Mouse (Mus musculus) bone marrow, adult 2 months (tissue): ENCODE measurements around the gene Akap6. TPM values are rescaled to one million over a fixed set of nuclear protein-coding genes. Genes with fewer than 3 reads are reported as not detected.

Experiments used
- H3K27ac ChIP-seq: fragments of 200-500 bp; 2 replicates; pipeline ENCODE4 v1.5.1; 2012; ENCODE audit warnings: low read depth, mild to moderate bottlenecking, control low read depth, inconsistent platforms, low read length; ENCODE audit not compliant: control insufficient read depth, poor library complexity, insufficient read depth
- H3K4me1 ChIP-seq: fragments of 200-500 bp; 2 replicates; pipeline ENCODE4 v1.6.1; 2011; ENCODE audit warnings: low read length; ENCODE audit not compliant: control insufficient read depth, insufficient read depth
- H3K4me3 ChIP-seq: fragments of 200-500 bp; replicated peaks from 2 replicates; pipeline ENCODE3; 2011; ENCODE audit warnings: mild to moderate bottlenecking, low read depth, low read length, control low read depth; ENCODE audit not compliant: control insufficient read depth
- CTCF ChIP-seq: fragments of 200-500 bp; IDR thresholded peaks from 2 replicates; pipeline ENCODE4 v1.5.1; 2011; ENCODE audit warnings: low read length, control low read depth; ENCODE audit not compliant: control insufficient read depth, insufficient read depth
- POLR2A ChIP-seq: fragments of 200-500 bp; IDR thresholded peaks from 2 replicates; pipeline ENCODE4 v1.6.1; 2011; ENCODE audit warnings: low read depth, mild to moderate bottlenecking, control low read depth, low read length, borderline replicate concordance; ENCODE audit not compliant: control insufficient read depth
- WGBS: fragments of 180-500 bp; shearing (Covaris S2); methylation state at CpG from one replicate; pipeline ENCODE4 v1.1.7; 2018; 5-methylcytosine and 5-hydroxymethylcytosine counted together
- polyA plus RNA-seq: library from polyadenylated mRNA; stranded (reverse); fragments of >200 nt; gene quantifications from 2 replicates; pipeline ENCODE4 v1.2.4, GENCODE M21; 2011; ENCODE audit warnings: low replicate concordance; ENCODE audit not compliant: missing spikeins, insufficient read depth, insufficient read length

Gene Akap6
- polyA plus RNA-seq: 0.37 TPM in 1 of 2 replicates, not detected in the other

- no peaks in the 10 kb centered on the region; the same call in 1 of the 2 replicates for H3K4me1 ChIP-seq
- no peak within 1 kb of the TSS for H3K27ac ChIP-seq
- TF ChIP-seq CTCF: no peak
- H3K4me3 ChIP-seq: no peak within 1 kb of the TSS
- WGBS: 82% methylated on average over 6 of the region's 6 CpGs
These were observed at the start of gene Akap6 for GRCm38 (mm10) chr12:52699146-52699545. Akap6 (plus strand) TSS chr12:52699383.

- Histone ChIP-seq H3K4me3 (no peak overlapping the region), H3K4me1 (no peaks in the 10 kb centered on the region), H3K27ac (no peak overlapping the region)
- TF ChIP-seq POLR2A (no peak), CTCF (no peak)
- 64% methylated on average over 7 of the region's 7 CpGs for WGBS
These were observed 36.0 kb upstream of the Akap6 start for GRCm38 (mm10) chr12:52662907-52663790.

GRCm38 (mm10) chr12:52664944-52665343 is 34.2 kb upstream of the Akap6 start:
- WGBS: 53% methylated on average over 5 of the region's 5 CpGs
- Histone ChIP-seq H3K4me1 (no peaks in the 10 kb centered on the region), H3K4me3 (no peak overlapping the region), H3K27ac (no peak overlapping the region)
- no peak for TF ChIP-seq CTCF
- no peak for TF ChIP-seq POLR2A

- 78% methylated on average over 7 of the region's 7 CpGs for WGBS
- TF ChIP-seq CTCF (no peak), POLR2A (no peak)
These were observed 27.7 kb upstream of the Akap6 start for GRCm38 (mm10) chr12:52671436-52671835.

GRCm38 (mm10) chr12:52671943-52672342 is 27.2 kb upstream of the Akap6 start:
- 82% methylated on average over 6 of the region's 6 CpGs for WGBS
- Histone ChIP-seq H3K27ac (no peak overlapping the region), H3K4me1 (no peaks in the 10 kb centered on the region), H3K4me3 (no peak overlapping the region)
- TF ChIP-seq CTCF (no peak), POLR2A (no peak)

More at GRCm38 (mm10) chr12:52671436-52671835, 27.7 kb upstream of the Akap6 start:
- no peak overlapping the region for H3K27ac ChIP-seq
- no peaks in the 10 kb centered on the region for H3K4me1 ChIP-seq
- H3K4me3 ChIP-seq: no peak overlapping the region

GRCm38 (mm10) chr12:52673361-52673960 is 25.7 kb upstream of the Akap6 start:
- Histone ChIP-seq H3K27ac (no peak overlapping the region), H3K4me3 (no peak overlapping the region), H3K4me1 (no peaks in the 10 kb centered on the region)
- 83% methylated on average over 6 of the region's 6 CpGs for WGBS
- TF ChIP-seq POLR2A: no peak
- no peak for TF ChIP-seq CTCF

- 75% methylated on average over 4 of the region's 4 CpGs for WGBS
- no peaks in the 10 kb centered on the region for H3K4me1 ChIP-seq
- no peak overlapping the region for H3K27ac ChIP-seq
- TF ChIP-seq CTCF (no peak), POLR2A (no peak)
- no peak overlapping the region for H3K4me3 ChIP-seq
These were observed 24.2 kb upstream of the Akap6 start for GRCm38 (mm10) chr12:52675010-52675409.

- Histone ChIP-seq H3K27ac (no peak overlapping the region), H3K4me3 (no peak overlapping the region), H3K4me1 (no peaks in the 10 kb centered on the region; the same call in 1 of the 2 replicates)
- no peak for TF ChIP-seq CTCF
- TF ChIP-seq POLR2A: no peak
- WGBS: 38% methylated on average over 9 of the region's 9 CpGs
These were observed 11.8 kb upstream of the Akap6 start for GRCm38 (mm10) chr12:52687355-52687754.
